Mouse (Mus musculus) hindbrain, embryonic 14.5 days (tissue): ENCODE data around the gene Pex10. TPM values are rescaled to one million over a fixed set of nuclear protein-coding genes. Genes with fewer than 3 reads are reported as not detected.
A peak's percentile ranks its signal among the peaks of the same experiment; 100 is the strongest.

Experiments
- ATAC-seq: fragments of 200-750 bp; cut with Nextera tagmentation; 2 replicates; pipeline ENCODE4 v1.8.0; 2017; ENCODE audit warnings: moderate number of reproducible peaks, mild to moderate bottlenecking, moderate TSS enrichment, moderate library complexity; ENCODE audit not compliant: low FRiP score
- DNase-seq: peaks from one replicate; pipeline ENCODE4 v3.0.0-alpha.2; 2015; ENCODE audit warnings: low spot score
- H3K27ac ChIP-seq: fragments of 300-500 bp; sonication (generic); 2 replicates; pipeline ENCODE4 v1.5.1; 2014; ENCODE audit warnings: mild to moderate bottlenecking, moderate library complexity
- H3K27me3 ChIP-seq: fragments of 300-500 bp; sonication (generic); 2 replicates; pipeline ENCODE4 v1.6.1; 2014; ENCODE audit warnings: mild to moderate bottlenecking, low read length, mixed read lengths; ENCODE audit not compliant: control insufficient read depth, insufficient read depth
- H3K36me3 ChIP-seq: fragments of 300-500 bp; sonication (generic); replicated peaks from 2 replicates; pipeline ENCODE4 v1.6.1; 2014; ENCODE audit not compliant: control insufficient read depth, insufficient read depth
- H3K4me1 ChIP-seq: fragments of 300-500 bp; sonication (generic); replicated peaks from 2 replicates; pipeline ENCODE4 v1.6.1; 2014; ENCODE audit warnings: antibody characterized with exemption, low read length, mixed read lengths; ENCODE audit not compliant: control insufficient read depth, insufficient read depth
- H3K4me2 ChIP-seq: fragments of 300-500 bp; sonication (generic); replicated peaks from 2 replicates; pipeline ENCODE4 v1.6.1; 2014; ENCODE audit warnings: mild to moderate bottlenecking, moderate library complexity
- H3K4me3 ChIP-seq: fragments of 300-500 bp; sonication (generic); replicated peaks from 2 replicates; pipeline ENCODE4 v1.5.1; 2014; ENCODE audit warnings: mild to moderate bottlenecking, low read length
- H3K9ac ChIP-seq: fragments of 300-500 bp; sonication (generic); 2 replicates; pipeline ENCODE4 v1.6.1; 2014
- H3K9me3 ChIP-seq: fragments of 300-500 bp; sonication (generic); 2 replicates; pipeline ENCODE4 v1.6.1; 2016; ENCODE audit warnings: low read length; ENCODE audit not compliant: control insufficient read depth
- WGBS: fragments of 180-500 bp; shearing (Covaris S2); extraction: QIAGEN DNeasy Blood & Tissue Kit; methylation state at CpG from one replicate; pipeline ENCODE4 v1.1.7; 2014; 5-methylcytosine and 5-hydroxymethylcytosine counted together
- polyA plus RNA-seq: library from polyadenylated mRNA; unstranded; fragments of >200 nt; fragmentation: Nextera tagmentation; extraction: Ambion mirVana; gene quantifications from 2 replicates; pipeline ENCODE4 v1.2.1, GENCODE M21; 2014

Pex10 gene
- 5.4 and 7.0 TPM in 2 replicates for polyA plus RNA-seq

GRCm38 (mm10) chr4:155066834-155067522 lies at the start of gene Pex10:
Pex10 (plus strand) TSS chr4:155067016.
- Histone ChIP-seq H3K27me3 (no peaks in the 10 kb centered on the region), H3K4me1 (peaks cover 5% of the 10 kb centered on the region; the same call in 1 of the 2 replicates), H3K4me2 (peak within 1 kb of the TSS; percentile 83), H3K4me3 (peak within 1 kb of the TSS; percentile 51), H3K36me3 (peaks cover 37% of the 10 kb centered on the region), H3K9me3 (no peaks in the 10 kb centered on the region), H3K27ac (peak within 1 kb of the TSS; percentile 77), H3K9ac (peak within 1 kb of the TSS; percentile 86)
- WGBS = under 1% methylated on average over 48 of the region's 48 CpGs
- DNase-seq (peak; percentile 99), ATAC-seq (peak; percentile 92)

GRCm38 (mm10) chr4:155017253-155017878 lies 49.5 kb upstream of the Pex10 start:
- ATAC-seq = no peak
- Histone ChIP-seq H3K4me2 (no peak overlapping the region), H3K4me3 (no peak overlapping the region), H3K27ac (no peak overlapping the region), H3K27me3 (no peaks in the 10 kb centered on the region), H3K9ac (no peak overlapping the region), H3K4me1 (peaks cover 45% of the 10 kb centered on the region), H3K36me3 (no peaks in the 10 kb centered on the region), H3K9me3 (no peaks in the 10 kb centered on the region)
- no peak for DNase-seq
- WGBS = 60% methylated on average over 11 of the region's 11 CpGs

- Histone ChIP-seq H3K9me3 (no peaks in the 10 kb centered on the region), H3K27me3 (no peaks in the 10 kb centered on the region), H3K4me2 (no peak overlapping the region), H3K9ac (no peak overlapping the region), H3K4me1 (peaks cover 45% of the 10 kb centered on the region), H3K36me3 (no peaks in the 10 kb centered on the region), H3K27ac (no peak overlapping the region), H3K4me3 (no peak overlapping the region)
- DNase-seq = no peak
- ATAC-seq = no peak
- WGBS = 76% methylated on average over 8 of the region's 8 CpGs
These were observed 48.8 kb upstream of the Pex10 start for GRCm38 (mm10) chr4:155018066-155018465.

- Histone ChIP-seq H3K4me3 (0 out of 2 replicates have a peak overlapping the region, but pooled peaks have one; percentile 12), H3K27me3 (no peaks in the 10 kb centered on the region), H3K9me3 (no peaks in the 10 kb centered on the region), H3K4me1 (peaks cover 46% of the 10 kb centered on the region), H3K27ac (no peak overlapping the region), H3K36me3 (no peaks in the 10 kb centered on the region), H3K9ac (peak overlapping the region; percentile 12), H3K4me2 (peak overlapping the region; percentile 37)
- WGBS = 9% methylated on average over 15 of the region's 15 CpGs
- peak; percentile 57 for DNase-seq
- peak; percentile 19; the same call in 1 of the 2 replicates for ATAC-seq
These were observed 48.0 kb upstream of the Pex10 start for GRCm38 (mm10) chr4:155018601-155019335.

- 0% methylated on average over 10 of the region's 10 CpGs for WGBS
- Histone ChIP-seq H3K4me1 (peaks cover 48% of the 10 kb centered on the region), H3K4me3 (0 out of 2 replicates have a peak overlapping the region, but pooled peaks have one; percentile 12), H3K4me2 (peak overlapping the region; percentile 37), H3K9me3 (no peaks in the 10 kb centered on the region), H3K9ac (peak overlapping the region; percentile 12), H3K27ac (no peak overlapping the region), H3K36me3 (no peaks in the 10 kb centered on the region), H3K27me3 (no peaks in the 10 kb centered on the region)
- ATAC-seq (0 out of 2 replicates have a peak, but pooled peaks have one; percentile 6), DNase-seq (peak; percentile 65)
These were observed 47.4 kb upstream of the Pex10 start for GRCm38 (mm10) chr4:155019336-155019847.

GRCm38 (mm10) chr4:155020141-155020540 lies 46.7 kb upstream of the Pex10 start:
- Histone ChIP-seq H3K4me1 (peaks cover 51% of the 10 kb centered on the region), H3K9me3 (no peaks in the 10 kb centered on the region), H3K27me3 (no peaks in the 10 kb centered on the region), H3K36me3 (no peaks in the 10 kb centered on the region), H3K4me3 (no peak overlapping the region), H3K4me2 (no peak overlapping the region), H3K27ac (no peak overlapping the region), H3K9ac (no peak overlapping the region)
- DNase-seq = no peak
- 67% methylated on average over 1 of the region's 1 CpGs for WGBS
- ATAC-seq = no peak

- no peak for ATAC-seq
- WGBS = 35% methylated on average over 9 of the region's 9 CpGs
These were observed 46.0 kb upstream of the Pex10 start for GRCm38 (mm10) chr4:155020813-155021212.

GRCm38 (mm10) chr4:155022228-155022855 lies 44.5 kb upstream of the Pex10 start:
- Histone ChIP-seq H3K4me1 (peaks cover 53% of the 10 kb centered on the region), H3K4me3 (no peak overlapping the region), H3K9ac (no peak overlapping the region), H3K27me3 (no peaks in the 10 kb centered on the region), H3K36me3 (no peaks in the 10 kb centered on the region), H3K27ac (no peak overlapping the region), H3K4me2 (no peak overlapping the region), H3K9me3 (no peaks in the 10 kb centered on the region)
- WGBS = 75% methylated on average over 7 of the region's 7 CpGs
- DNase-seq (no peak), ATAC-seq (no peak)

More at GRCm38 (mm10) chr4:155020813-155021212, 46.0 kb upstream of the Pex10 start:
- no peak overlapping the region for H3K27ac ChIP-seq
- H3K36me3 ChIP-seq = no peaks in the 10 kb centered on the region
- H3K4me3 ChIP-seq = no peak overlapping the region
- no peak overlapping the region for H3K9ac ChIP-seq
- H3K9me3 ChIP-seq = no peaks in the 10 kb centered on the region
- H3K4me2 ChIP-seq = no peak overlapping the region
- peaks cover 53% of the 10 kb centered on the region for H3K4me1 ChIP-seq
- DNase-seq = no peak
- no peaks in the 10 kb centered on the region for H3K27me3 ChIP-seq
